Mouse (Mus musculus) embryo, embryonic 10.5 days (tissue): ENCODE data around the gene Qrich2.
A peak's percentile ranks its signal among the peaks of the same experiment; 100 is the strongest.
"Not testable (repeated sequence)": the region's sequence is repeated elsewhere in the genome, so short reads cannot be mapped to it uniquely, and the experiment has no call there.

Experiments
- DNase-seq: peaks from one replicate; pipeline ENCODE4 v3.0.0-alpha.2; 2015; ENCODE audit warnings: low spot score

The Qrich2 gene

DNA sequence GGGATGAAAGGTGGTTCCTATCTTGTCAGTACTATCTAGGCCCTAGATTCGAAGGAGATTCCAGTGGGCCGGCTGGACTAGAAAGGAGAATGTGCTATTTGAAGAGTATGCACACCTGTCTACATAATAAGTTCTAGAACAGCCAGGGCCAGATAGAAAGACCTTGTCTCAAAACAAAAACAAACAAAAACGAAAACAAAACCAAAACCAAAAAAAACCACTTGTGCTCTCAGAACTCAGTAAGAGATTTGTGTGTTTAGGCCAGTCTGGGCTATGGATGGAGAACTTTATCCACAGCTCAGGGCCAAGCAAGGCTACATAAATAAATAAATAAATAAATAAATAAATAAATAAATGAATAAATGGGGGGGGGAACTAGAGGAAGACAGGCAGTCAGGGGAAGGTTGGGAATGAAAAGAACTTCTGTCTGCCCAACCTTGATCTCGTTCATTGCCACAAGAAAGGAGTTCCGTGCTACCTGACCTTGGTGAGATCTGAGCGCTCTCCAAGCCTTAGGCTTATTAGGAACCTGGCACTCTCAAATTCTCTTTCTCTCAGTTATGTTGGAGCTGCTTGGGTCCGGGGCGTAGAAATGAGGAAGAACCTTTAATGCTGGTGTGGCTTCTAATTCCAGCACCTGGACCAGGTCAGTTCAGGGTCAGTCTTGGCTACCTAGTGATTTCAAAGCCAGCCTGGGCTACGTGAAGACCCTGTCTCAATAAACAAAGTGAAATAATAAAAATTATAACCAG lies 36.0 kb downstream of the Qrich2 start:
- DNase-seq, result no peak

DNA sequence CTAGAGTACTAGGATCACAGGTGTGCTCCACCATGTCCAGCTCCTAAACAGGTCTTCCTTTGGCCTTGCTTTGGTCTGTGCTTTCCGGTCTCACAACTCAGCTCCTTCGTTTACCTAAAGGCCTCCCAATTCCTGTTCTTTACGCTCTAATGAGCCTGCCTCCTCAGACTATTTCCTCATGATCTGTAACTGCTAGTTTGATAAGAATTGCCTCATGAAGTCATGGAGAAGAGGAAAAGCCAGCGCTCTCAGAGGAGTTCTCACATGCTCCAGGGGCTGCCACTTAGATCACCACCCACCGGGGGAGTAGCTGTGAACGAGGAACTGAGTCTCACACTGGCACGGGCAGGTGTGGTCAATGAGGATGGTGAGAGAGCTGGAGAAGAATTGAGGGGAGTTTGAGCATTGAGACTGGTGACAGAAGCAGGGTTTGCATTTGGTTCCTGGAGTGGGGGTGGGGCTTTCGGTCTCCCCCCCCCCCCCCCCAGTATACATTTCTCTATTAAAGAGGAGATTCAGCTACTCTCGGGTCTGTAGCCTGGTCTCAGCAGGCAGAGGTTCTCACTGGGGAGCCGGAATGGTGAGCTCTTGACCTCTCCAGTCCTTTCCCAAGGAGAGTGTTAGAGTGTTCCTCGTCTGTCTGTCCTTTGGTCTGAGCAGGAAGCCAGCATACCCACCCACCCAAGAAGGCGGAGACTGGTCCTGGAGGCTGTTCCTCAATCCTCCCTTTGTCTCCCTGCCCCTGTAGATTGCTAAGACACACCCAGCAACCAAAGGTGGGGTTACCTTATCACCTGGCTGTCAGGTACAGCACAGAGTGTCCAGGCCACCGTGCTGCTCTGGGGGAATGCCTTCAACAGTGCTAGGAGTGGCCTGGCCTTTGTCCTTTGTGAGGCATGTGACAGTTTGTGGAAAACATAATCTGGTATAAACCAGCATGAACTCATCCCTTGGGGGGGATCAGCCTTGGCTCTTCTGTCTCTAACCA lies 36.9 kb downstream of the Qrich2 start:
- DNase-seq, result no peak

DNA sequence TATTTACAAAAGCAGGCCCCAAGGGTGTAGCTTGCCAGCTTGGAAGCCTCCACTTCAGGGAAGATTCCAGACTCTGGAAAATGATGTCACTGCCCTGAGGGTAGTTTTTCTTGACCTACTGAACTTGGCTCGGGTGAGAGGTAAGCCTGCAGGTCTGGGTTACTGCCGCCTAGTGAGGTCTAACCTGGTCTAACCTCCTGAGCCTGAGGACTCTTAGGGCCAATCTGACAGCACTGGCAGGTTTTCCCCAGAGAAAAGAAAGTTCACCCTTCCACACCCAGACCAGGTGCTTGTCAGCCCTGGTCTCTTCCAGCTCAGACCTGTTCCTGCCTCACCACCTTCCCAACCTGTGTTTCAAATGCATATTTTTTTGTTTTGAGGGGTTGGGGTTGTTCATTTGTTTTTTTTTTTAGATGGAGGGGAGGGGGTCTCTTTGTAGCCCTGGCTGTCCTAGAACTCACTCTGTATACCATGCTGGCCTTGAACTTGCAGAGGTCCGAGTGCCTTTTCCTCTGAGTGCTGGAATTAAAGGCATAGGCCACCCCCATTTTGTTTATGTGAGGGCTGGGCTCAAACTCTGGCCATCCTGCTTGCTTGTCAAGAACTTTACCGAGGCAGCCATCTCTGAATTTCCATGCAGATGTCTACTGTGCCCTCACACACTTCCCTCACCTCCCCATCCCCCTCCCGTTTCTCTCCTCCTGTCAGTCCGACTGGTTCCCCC lies 39.0 kb downstream of the Qrich2 start:
- DNase-seq, result no peak

DNA sequence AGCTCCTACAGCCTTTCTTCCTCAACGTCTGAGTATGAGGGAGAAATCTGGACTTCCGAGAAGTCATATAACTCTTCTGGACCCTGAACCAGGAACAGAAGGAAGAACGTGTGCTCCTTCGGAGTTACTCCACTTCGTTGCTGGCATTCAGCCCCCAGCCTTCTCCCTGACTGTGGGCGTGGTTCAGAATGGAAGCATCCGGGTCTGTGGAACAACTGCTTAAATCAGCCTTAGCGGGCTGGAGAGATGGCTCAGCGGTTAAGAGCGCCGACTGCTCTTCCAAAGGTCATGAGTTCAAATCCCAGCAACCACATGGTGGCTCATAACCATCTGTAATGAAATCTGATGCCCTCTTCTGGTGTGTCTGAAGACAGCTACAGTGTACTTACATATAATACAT lies 39.7 kb downstream of the Qrich2 start:
- DNase-seq, result not testable (repeated sequence)

DNA sequence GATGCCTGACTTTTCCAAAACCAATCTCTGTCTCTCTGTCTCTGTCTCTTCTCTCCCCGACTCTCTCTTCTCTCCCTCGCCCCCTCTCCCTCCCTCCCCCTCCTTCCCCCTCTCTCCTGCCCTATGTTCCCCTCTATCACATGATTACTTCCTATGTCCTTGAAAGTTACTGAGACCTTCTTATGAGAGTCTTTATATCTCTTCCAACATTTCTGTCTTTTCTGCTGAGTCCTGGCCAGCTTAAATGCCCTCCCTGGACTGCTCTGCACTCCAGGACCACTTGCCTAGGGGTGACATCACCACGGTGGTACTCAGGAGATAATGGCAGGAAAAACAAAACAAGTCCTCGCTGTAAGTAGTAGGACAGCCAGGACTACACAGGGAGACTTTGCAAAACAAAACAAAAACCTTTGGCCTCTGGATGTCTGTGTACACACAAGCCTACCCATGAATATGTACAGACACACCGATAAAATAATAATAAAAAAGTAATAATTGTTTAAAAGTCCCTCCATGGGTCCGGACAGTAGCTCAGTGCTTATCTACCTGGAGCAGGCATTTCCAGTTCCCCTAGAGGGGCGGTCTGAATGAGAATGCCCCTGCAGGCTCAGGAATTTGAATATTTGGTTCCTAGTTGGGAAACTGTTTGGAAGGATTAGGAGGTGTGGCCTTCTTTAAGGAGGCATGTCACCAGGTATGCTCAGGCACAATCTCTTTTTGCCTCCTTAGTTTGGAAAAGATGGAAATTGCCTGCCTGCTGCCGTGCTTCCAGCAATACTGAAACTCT lies 41.2 kb downstream of the Qrich2 start:
- no peak for DNase-seq

DNA sequence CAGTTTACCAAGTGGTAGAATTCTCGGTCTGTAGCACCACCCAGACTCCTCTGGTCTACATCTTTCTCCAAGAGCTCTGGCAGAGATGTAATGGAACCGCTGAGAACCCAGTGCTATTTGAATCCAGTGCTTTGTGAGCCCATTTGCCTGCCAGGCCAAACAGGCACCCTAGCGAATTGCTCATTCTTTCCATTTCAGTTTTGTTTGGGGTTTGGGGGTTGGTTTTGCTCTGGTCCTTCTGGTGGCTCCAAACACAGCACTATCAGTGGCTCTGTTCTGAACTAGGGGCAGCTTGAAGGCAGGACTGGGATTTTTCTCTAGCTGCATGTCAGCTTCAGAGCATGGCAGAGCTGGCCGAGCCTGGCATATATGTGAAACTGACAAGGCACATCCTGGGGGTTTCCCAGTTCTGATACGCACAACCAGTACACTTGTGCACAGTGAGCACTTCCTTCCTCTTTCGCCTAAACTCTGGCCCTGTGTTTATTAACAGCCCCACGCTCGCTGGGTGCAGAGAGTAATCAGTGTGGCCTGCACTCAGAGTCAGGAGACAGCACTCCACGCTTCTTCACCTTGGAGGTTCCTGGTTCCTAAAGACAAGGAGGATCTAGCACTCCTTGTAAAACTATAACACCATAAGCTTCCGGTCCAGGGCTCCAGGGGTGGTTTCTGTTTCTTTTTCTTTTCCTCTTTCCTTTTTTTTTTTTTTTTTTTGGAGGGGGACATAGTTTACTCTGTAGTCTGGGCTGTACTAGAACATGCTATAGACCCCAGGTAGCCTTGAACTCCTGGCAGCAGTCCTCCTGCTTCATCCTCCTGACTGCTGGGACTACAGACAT lies 42.0 kb downstream of the Qrich2 start:
- no peak for DNase-seq

DNA sequence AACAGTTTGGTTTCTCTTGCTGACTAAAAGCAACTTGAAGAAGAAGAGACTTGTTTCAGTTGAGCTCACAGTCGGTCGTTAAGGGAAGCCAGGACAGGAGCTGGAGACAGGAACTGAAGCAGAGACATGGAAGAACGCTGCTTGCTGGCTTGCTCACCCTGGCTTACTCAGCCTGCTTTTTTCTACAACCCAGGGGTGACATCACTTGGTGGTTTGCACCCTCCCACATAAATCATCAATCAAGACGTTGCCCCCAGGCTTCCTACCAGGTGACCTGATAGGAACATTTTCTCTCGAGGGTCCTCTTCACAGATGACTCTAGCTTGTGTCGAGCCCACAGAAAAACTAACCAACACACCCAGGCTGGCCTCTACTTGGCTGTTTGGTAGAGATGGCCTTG lies 42.8 kb downstream of the Qrich2 start:
- DNase-seq, result no peak

DNA sequence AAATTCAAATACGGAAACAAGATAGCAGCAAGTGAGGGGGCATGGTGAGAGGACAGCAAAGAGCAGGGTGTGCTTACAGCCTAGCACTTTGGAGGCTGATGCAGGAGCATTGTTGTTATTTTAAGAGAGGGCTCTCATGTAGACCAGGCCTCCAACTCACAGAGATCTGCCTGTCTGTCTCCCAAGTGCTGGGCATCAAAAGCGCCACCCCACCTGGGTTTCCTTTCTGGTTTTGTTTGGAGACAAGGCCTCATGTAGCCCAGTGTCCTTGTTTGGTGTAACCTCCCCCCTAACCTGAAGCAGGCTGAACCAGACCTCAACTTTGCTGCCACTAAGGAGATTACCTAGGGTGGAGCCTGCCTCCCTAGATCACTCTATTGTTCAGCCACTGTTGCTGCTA lies 43.5 kb downstream of the Qrich2 start:
- no peak for DNase-seq

DNA sequence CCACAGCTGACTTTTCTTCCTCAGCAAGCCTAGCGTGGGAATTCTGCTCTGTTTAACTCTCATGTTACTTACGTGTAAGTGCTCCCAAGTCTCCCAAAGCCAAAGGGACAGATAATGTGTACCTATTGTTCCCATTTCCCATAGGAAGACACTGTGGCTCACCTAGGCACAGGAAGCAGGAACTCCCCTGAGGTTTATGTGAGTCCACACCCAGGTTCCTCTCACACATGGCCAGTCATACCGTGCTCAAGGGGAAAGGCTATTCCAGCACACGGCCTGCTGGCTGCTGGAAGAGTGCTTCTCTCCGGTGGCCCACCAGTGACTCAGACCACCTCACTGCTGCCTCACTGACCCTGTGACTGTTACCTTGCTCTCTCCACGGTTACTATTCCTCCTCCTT lies 44.9 kb downstream of the Qrich2 start:
- DNase-seq, result no peak

DNA sequence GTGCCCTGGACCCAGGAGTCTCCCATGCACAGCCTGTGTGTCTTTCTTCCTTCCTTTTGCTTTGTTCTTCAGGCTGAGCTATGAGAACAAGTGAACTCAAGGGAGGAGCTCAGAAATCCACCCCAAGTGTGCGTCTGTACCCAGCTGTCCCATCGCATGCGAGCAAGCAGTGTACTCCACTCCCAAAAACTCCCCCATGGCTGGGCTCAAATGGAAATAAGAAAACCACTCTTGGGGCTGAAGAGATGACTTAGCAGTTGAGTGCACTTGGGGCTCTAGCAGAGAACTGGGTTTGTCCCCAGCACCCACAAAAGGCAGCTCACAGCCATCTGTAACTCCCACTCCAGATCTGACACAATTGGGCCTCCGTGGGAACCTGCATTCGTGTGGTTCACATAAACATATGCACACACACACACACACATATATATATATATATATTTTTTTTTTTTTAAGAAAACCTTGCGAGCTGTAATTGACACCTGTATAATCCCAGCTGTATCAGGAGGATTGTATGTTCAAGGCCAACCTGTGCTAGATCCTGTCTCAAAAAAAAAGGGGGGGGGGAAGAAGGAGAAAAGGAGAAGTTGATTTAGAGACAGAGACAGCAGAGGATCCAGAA lies 47.1 kb downstream of the Qrich2 start:
- no peak for DNase-seq

DNA sequence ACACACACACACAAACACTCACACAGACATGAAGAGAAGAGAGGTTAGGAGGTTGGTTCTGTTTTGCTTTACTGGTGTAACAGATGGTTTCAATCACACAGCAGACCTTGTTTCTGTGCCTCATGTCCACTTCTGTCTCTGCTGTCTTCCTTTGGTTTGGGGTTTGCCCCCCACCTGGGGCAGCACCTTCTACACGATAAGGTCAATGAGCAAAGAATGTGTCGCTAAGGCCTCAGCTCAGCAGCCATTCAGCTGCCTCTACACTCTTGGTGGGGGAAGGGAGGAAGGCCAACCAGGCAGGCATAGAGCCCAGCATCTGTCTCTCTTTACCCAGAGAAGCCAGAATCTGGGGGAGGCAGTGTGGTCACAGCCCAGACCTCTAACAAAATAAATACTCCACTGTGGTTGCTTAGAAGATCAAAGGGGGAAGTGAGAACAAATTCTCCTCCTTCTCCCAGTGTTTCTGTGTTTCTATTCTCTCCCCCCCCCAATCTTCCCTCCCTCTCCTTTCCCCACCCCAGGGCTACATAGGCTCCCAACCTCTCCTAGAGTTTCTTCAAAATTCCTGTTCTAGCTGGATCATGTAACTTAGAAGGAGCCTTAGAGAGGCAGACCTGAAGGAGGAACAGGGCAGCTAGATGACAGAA lies 47.7 kb downstream of the Qrich2 start:
- peak; percentile 79 for DNase-seq

DNA sequence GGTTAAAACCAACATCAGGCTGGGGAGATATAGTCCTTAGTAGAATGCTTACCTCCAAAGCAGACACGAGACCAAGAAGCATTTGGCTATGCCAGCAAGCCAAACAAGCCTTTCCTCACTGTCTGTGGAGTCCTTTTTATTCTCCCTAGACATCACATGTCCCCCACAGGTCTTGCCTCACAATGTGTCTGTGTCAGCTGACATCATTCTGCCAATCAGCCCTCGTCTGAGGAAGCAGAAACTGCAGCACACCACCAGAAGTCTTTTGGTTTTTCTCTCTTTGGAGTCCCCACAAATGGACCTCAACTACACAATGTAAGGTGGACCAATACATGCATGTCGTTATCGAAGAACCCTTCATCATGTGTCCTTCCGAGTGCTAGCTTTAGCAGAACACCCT lies 49.0 kb downstream of the Qrich2 start:
- no peak for DNase-seq

DNA sequence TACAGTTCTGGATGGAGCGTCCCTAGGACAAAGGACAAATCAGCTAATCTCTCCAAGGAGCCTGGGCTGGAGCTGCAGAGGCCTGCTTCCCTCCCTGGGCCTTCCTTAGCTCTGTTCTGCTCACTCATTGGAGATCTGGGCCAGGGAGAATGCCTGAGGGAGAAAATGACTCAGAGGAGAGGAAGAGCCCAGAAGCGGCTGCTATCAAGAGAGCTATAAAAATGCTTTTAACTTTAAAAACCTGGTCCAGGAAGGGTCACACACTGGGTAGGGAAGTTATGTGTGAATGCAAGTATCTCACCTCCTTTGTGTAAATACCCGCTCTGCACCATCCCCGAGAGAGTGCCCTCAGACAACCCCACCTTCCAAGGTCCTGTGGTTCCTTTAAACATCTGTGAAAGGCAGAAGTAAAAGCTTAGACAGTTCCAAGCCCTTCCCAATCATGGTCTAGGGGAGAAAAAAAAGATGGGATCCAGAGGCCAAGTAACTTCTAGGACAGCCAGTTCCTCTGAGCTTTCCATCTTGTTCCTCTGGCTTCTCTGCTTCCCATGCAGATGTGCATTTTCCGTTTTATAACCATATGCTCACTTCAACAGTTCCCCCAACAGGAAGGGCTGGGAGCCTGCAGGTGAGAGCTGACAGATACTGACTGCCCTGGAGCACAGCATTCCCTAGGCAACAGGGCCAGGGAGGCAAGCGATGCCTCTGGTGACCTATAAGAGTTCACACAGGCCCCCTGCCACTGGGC lies 49.7 kb downstream of the Qrich2 start:
- no peak for DNase-seq

DNA sequence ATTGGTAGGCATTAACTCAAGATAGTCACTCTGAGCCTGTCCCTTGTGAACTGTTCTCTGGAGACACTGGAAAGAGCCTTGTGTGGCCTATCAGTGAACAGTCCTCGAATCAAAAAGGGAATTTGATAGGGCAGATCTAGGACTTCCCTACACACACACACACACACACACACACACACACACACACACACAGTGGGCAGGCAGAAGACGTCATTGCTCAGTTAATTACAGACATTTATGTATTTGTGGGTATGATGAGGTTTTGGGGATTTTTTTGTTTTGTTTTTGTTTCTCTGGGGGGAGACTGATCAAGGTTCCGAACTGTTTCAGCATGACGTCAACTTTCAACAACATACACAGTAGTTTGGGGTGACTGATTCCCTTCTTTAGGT lies 52.4 kb downstream of the Qrich2 start:
- DNase-seq, result no peak

DNA sequence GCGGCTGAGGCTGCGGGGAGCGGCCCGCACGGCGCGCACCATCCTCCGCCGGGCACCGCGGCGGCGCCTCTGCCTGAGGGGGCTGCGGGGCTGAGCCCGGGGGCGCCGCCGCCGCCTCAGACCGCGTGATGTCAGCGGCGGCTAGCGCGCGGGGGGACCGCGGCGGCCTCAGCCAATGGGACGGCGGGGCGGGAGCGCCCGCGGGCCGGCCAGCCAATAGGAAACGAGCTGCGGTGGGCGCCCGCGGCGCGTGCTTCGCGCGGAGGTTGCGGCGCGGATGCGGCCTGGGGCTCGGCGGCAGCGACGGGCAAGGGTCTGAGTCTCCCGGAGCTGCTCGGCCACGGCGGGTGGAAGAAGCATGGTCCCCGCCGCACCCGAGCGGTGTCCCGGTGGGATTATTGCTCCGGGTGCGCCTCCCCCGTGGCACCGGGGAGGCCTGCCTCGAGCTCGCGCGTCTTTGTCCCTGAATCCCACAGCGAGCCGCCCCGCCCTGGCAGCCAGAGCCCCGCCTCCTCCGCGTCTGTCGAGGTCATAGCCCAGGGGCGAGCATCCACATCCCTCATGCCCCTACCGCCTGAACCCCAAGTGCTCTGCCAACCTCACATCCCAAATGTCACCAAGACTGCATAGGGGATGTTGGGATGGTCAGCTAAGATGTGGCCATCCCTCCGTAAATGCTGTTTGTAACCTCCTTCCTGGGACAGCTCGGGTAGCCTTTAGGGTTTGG lies 53.0 kb downstream of the Qrich2 start, which contains the start of gene Rnf157:
TSS of gene Rnf157 (minus strand) at position 129 of the 727 bp plus-strand sequence.
- DNase-seq, result peak; percentile 88

DNA sequence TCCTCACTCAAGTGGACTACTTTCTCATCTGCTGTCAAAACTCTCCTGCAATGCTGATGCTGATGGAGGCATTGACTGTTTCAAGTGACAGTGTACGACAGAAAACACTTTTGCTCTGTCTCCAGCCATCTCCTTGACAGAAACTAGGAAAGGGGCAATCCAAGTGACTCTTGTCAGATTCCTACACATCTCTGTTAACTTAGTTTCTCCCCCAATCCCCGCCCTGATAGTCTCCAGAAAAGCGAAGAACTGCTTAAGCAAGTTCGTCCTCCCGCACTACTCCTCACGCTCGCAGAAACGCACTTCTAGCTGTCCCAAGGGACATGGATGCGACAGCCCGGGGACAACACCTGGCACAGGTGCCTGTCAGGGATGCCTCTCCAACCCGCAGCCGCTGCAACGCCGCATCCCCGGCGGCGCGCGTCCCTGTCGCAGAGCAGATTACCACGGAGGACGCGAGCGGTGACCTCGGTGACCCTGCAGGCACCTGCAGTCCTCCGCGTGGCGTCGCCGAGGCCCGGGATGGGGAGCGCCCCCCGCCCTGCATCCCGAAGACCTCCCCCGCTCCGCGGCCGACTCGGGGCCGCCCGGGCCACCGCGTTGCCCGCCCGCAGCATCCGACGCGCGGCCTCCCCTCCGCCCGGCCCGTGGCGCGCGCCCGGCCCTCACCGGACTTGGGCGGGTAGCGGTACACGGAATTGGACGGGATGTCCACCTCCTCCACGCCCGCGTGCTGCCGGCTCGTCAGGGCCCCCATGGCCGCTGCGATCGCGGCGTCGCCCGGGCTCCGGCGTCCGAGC lies 53.8 kb downstream of the Qrich2 start:
- peak; percentile 47 for DNase-seq

DNA sequence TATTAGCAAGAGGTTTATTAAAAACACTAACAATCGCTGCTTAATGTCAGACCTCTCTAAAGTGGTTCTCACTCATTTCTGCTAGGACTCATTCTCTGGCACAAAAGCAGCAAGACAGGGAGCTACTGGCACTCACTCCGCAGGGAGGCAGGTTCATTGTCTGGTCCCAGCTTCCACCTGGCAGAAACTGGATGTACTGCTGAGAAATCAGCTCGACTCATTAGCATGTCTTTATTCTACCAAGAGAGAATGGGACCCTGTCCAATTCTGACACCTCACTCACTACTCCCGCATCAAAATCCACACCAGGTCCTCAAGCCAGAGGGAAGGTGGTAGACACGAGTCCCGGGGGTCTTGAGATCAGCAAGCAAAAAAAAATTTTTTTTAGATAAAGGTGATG lies 54.5 kb downstream of the Qrich2 start:
- no peak for DNase-seq
